Mouse (Mus musculus) intestine, embryonic 14.5 days (tissue): ENCODE measurements around the gene Ppp1r12b. TPM values are rescaled to one million over a fixed set of nuclear protein-coding genes. Genes with fewer than 3 reads are reported as not detected.

Experiments used
- ATAC-seq: fragments of 200-750 bp; cut with Nextera tagmentation; replicated peaks from 2 replicates; pipeline ENCODE4 v1.8.0; 2017; ENCODE audit warnings: low read depth, moderate number of reproducible peaks, moderate TSS enrichment, moderate library complexity; ENCODE audit not compliant: low FRiP score, low TSS enrichment
- DNase-seq: peaks from one replicate; pipeline ENCODE4 v3.0.0-alpha.2; 2018; ENCODE audit warnings: low spot score
- H3K27ac ChIP-seq: fragments of 300-500 bp; sonication (generic); 2 replicates; pipeline ENCODE4 v1.5.1; 2014; ENCODE audit warnings: low read depth, mild to moderate bottlenecking, control low read depth
- H3K27me3 ChIP-seq: fragments of 300-500 bp; sonication (generic); replicated peaks from 2 replicates; pipeline ENCODE4 v1.6.1; 2014; ENCODE audit warnings: low read length, control low read depth; ENCODE audit not compliant: control insufficient read depth, insufficient read depth
- H3K36me3 ChIP-seq: fragments of 300-500 bp; sonication (generic); 2 replicates; pipeline ENCODE4 v1.6.1; 2014; ENCODE audit warnings: low read length, control low read depth; ENCODE audit not compliant: control insufficient read depth, insufficient read depth
- H3K4me1 ChIP-seq: fragments of 300-500 bp; sonication (generic); replicated peaks from 2 replicates; pipeline ENCODE4 v1.6.1; 2014; ENCODE audit warnings: low read length, control low read depth, mixed read lengths; ENCODE audit not compliant: control insufficient read depth, insufficient read depth
- H3K4me2 ChIP-seq: fragments of 300-500 bp; sonication (generic); 2 replicates; pipeline ENCODE4 v1.6.1; 2014; ENCODE audit warnings: low read length
- H3K4me3 ChIP-seq: fragments of 300-500 bp; sonication (generic); 2 replicates; pipeline ENCODE4 v1.5.1; 2014; ENCODE audit warnings: low read depth, low read length, control low read depth, mixed read lengths
- H3K9ac ChIP-seq: fragments of 300-500 bp; sonication (generic); 2 replicates; pipeline ENCODE4 v1.6.1; 2014; ENCODE audit warnings: mild to moderate bottlenecking, low read length
- H3K9me3 ChIP-seq: fragments of 300-500 bp; sonication (generic); 2 replicates; pipeline ENCODE4 v1.6.1; 2016; ENCODE audit warnings: low read length, control low read depth; ENCODE audit not compliant: control insufficient read depth
- WGBS: fragments of 180-500 bp; shearing (Covaris S2); extraction: QIAGEN DNeasy Blood & Tissue Kit; methylation state at CpG from one replicate; pipeline ENCODE4 v1.1.7; 2014; 5-methylcytosine and 5-hydroxymethylcytosine counted together
- polyA plus RNA-seq: library from polyadenylated mRNA; unstranded; fragments of >200 nt; fragmentation: Nextera tagmentation; extraction: Ambion mirVana; gene quantifications from 2 replicates; pipeline ENCODE4 v1.2.1, GENCODE M21; 2014

The Ppp1r12b gene
- polyA plus RNA-seq, 1 experiment from 2014 or later, result 34.0 TPM

- Histone ChIP-seq H3K9me3 (no peaks in the 10 kb centered on the region), H3K27ac (peak overlapping the region; percentile 77), H3K27me3 (no peaks in the 10 kb centered on the region), H3K4me3 (no peak overlapping the region), H3K4me1 (peaks cover 26% of the 10 kb centered on the region; the same call in 1 of the 2 replicates), H3K9ac (no peak overlapping the region), H3K36me3 (no peaks in the 10 kb centered on the region), H3K4me2 (no peak overlapping the region)
- DNase-seq (no peak), ATAC-seq (no peak)
- 59% methylated on average over 3 of the region's 3 CpGs for WGBS
Measured at GRCm38 (mm10) chr1:134815748-134816147, 140.0 kb downstream of the Ppp1r12b start.

GRCm38 (mm10) chr1:134805471-134805870 lies 150.3 kb downstream of the Ppp1r12b start:
- Histone ChIP-seq H3K36me3 (no peaks in the 10 kb centered on the region), H3K9me3 (no peaks in the 10 kb centered on the region), H3K4me2 (no peak overlapping the region), H3K27me3 (no peaks in the 10 kb centered on the region), H3K27ac (no peak overlapping the region), H3K4me1 (peaks cover 31% of the 10 kb centered on the region), H3K9ac (no peak overlapping the region), H3K4me3 (no peak overlapping the region)
- DNase-seq (no peak), ATAC-seq (no peak)
- WGBS, result 75% methylated on average over 9 of the region's 9 CpGs

- Histone ChIP-seq H3K9me3 (no peaks in the 10 kb centered on the region), H3K4me1 (peaks cover 31% of the 10 kb centered on the region), H3K4me3 (peak overlapping the region; percentile 42; the same call in 1 of the 2 replicates), H3K36me3 (no peaks in the 10 kb centered on the region), H3K4me2 (peak overlapping the region; percentile 52), H3K27ac (peak overlapping the region; percentile 98), H3K27me3 (no peaks in the 10 kb centered on the region), H3K9ac (peak overlapping the region; percentile 81; the same call in 1 of the 2 replicates)
- ATAC-seq (no peak), DNase-seq (no peak)
- 36% methylated on average over 5 of the region's 5 CpGs for WGBS
Measured at GRCm38 (mm10) chr1:134804373-134804772, 151.4 kb downstream of the Ppp1r12b start.

GRCm38 (mm10) chr1:134803286-134804117 lies 152.2 kb downstream of the Ppp1r12b start:
- ATAC-seq, result peak; percentile 66; the same call in 1 of the 2 replicates
- H3K27me3 ChIP-seq, result no peaks in the 10 kb centered on the region
- H3K9me3 ChIP-seq, result no peaks in the 10 kb centered on the region
- DNase-seq, result peak; percentile 73
- H3K36me3 ChIP-seq, result peaks cover 5% of the 10 kb centered on the region; the same call in 1 of the 2 replicates
- peaks cover 31% of the 10 kb centered on the region for H3K4me1 ChIP-seq
- peak overlapping the region; percentile 52 for H3K4me2 ChIP-seq
- 32% methylated on average over 16 of the region's 16 CpGs for WGBS
- peak overlapping the region; percentile 81 for H3K9ac ChIP-seq
- peak overlapping the region; percentile 98 for H3K27ac ChIP-seq
- peak overlapping the region; percentile 42 for H3K4me3 ChIP-seq

- ATAC-seq (no peak), DNase-seq (no peak)
- 73% methylated on average over 7 of the region's 7 CpGs for WGBS
- Histone ChIP-seq H3K9me3 (no peaks in the 10 kb centered on the region), H3K4me2 (peak overlapping the region; percentile 52), H3K4me1 (peaks cover 32% of the 10 kb centered on the region), H3K9ac (peak overlapping the region; percentile 81), H3K27ac (peak overlapping the region; percentile 98), H3K4me3 (peak overlapping the region; percentile 42), H3K36me3 (peaks cover 11% of the 10 kb centered on the region; the same call in 1 of the 2 replicates), H3K27me3 (no peaks in the 10 kb centered on the region)
Measured at GRCm38 (mm10) chr1:134801758-134802157, 154.0 kb downstream of the Ppp1r12b start.

GRCm38 (mm10) chr1:134796536-134796935 lies 159.2 kb downstream of the Ppp1r12b start:
- peaks cover 11% of the 10 kb centered on the region; the same call in 1 of the 2 replicates for H3K4me1 ChIP-seq
- DNase-seq (no peak), ATAC-seq (no peak)
- H3K9ac ChIP-seq, result no peak overlapping the region
- peaks cover 11% of the 10 kb centered on the region; the same call in 1 of the 2 replicates for H3K36me3 ChIP-seq
- no peak overlapping the region for H3K4me2 ChIP-seq
- no peak overlapping the region for H3K4me3 ChIP-seq
- WGBS, result 82% methylated on average over 3 of the region's 3 CpGs
- no peaks in the 10 kb centered on the region for H3K27me3 ChIP-seq
- H3K9me3 ChIP-seq, result no peaks in the 10 kb centered on the region
- H3K27ac ChIP-seq, result 0 out of 2 replicates have a peak overlapping the region, but pooled peaks have one; percentile 27

- 0 out of 2 replicates have a peak, but pooled peaks cover 7% of the 10 kb centered on the region for H3K4me1 ChIP-seq
- H3K36me3 ChIP-seq, result peaks cover 11% of the 10 kb centered on the region; the same call in 1 of the 2 replicates
- H3K27ac ChIP-seq, result no peak overlapping the region
- ATAC-seq, result no peak
- H3K9ac ChIP-seq, result no peak overlapping the region
- H3K27me3 ChIP-seq, result no peaks in the 10 kb centered on the region
- 96% methylated on average over 1 of the region's 1 CpGs for WGBS
- no peak overlapping the region for H3K4me2 ChIP-seq
- no peak overlapping the region for H3K4me3 ChIP-seq
- no peak for DNase-seq
- no peaks in the 10 kb centered on the region for H3K9me3 ChIP-seq
Measured at GRCm38 (mm10) chr1:134796076-134796475, 159.7 kb downstream of the Ppp1r12b start.

- Histone ChIP-seq H3K27ac (no peak overlapping the region), H3K9me3 (no peaks in the 10 kb centered on the region), H3K4me2 (no peak overlapping the region), H3K27me3 (no peaks in the 10 kb centered on the region), H3K4me3 (no peak overlapping the region), H3K9ac (no peak overlapping the region), H3K4me1 (0 out of 2 replicates have a peak, but pooled peaks cover 6% of the 10 kb centered on the region), H3K36me3 (no peaks in the 10 kb centered on the region)
- DNase-seq, result no peak
- ATAC-seq, result no peak
Measured at GRCm38 (mm10) chr1:134791456-134791855, 164.3 kb downstream of the Ppp1r12b start.
